Mouse (Mus musculus) urinary bladder, adult 18-20 months (tissue): Measurements from ENCODE around the gene 9330182L06Rik.

Source experiments
- DNase-seq, 2 experiments: peaks; one replicate each; pipeline ENCODE4 v3.0.0; 2022; ENCODE audit warnings: low spot score in 2 of 2, mixed read lengths in 2 of 2

The 9330182L06Rik gene

DNA sequence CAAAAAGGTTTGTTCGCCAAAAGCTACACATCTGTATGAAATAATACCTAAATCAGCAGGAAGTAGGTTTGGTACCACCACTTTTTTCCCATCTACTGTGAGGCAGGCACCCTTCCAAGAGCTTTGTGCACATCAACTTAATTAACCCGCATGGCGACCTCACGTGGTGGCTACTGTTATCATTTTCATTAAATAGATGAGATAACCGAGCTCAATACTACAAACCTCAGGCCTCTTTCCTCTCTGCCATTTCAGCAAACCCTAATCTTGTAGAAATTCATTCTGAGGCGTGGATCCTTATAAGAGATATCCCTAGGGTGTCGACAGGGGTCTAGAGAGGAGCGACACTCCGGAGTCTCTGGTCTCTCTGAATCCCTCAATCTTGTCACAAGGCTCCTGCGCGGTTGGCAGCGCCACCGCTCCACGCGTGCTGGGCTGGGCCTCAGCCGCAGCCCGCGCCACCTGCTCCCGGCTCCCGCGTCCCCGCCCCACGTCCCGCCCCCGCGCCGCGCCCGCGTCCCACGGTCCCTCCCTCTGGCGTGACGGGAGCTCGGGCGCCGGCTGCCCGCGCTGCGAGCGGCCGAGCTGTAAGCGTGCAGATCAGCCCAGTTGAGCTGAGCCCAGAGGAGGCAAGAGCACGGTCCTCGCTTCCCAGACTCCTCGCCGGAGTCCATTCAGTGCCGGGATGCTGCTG lies at the start of gene 9330182L06Rik:
Gene 9330182L06Rik (plus strand): TSS at position 533 of the 694 bp plus-strand sequence.
- peak in 1 of 2 experiments; percentile 25 for DNase-seq

DNA sequence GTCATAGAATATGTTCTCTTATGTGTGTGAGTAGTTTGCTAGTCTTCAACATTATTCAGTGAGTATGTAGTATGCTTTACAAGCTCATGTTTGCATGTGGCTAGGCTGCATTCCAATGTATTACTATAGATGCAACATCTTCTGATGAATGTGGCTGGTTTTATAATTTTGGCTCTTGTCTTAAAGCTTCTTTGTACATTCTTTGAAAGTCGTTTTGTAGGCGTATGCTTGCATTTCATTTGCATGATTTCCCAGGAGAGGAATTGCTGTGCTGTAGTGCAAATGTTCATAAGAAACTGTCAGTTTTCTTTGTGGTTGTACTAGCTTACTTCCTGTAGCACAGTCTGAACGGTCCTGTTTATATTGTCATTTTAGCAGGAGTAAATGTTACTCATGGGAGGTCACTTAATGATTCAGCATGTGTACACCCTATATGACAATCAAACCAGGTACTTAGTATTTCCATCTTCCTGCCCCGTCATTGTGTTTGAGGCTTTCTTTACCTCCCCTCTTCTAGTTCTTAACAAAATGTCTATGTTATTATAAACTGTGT lies 38.4 kb upstream of the 9330182L06Rik start:
- no peak for DNase-seq

DNA sequence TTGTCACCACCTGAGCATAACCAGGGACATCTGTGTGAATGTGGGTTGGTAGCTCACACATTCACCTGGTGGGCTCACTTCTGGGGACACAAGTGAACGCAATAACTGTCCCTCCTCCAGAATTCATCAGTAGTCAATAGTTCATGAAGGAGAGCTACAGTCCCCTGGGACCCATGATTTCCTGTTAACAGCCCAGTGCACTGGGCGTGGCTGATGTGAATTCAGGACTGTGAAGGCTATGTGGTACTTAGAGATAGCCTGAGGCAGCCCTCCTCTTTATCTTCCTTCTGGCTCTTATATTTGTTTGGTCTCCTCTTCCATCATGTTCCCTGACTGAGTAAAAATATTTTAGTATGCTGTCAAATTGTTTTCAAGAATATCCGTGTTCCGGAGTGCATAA lies 1.6 kb upstream of the 9330182L06Rik start:
- DNase-seq = no peak

DNA sequence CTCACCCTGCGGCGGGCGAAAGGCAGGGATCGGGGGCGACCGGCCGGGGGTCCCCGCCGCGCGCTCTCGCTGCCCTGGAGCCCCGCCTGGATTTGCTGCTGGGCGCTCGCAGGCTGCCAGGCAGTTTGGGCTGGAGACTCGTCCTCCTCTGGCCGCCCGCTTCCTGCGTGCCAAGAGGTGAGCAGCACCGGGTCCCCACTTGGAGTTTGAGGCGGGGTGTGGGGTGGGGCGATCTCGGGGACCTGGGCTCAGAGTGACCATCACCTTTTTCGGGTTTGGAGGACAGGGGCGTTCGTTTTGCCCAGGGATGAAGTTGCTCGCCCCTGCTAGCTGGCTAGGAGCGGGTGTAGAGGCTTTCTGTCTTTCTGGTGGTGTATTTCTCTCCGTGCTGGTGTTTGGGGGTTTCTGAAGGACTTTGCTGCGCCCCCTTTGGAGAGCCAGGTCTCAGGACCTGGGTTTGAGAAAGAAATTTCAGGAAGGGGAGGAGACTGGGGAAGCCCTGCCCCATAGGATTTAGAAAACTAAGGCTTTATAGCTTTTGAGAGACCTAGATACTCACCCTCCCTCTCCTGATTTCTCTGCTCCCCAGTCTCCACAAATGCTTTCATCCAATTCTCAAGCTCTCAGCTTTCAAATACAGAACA lies 484 bp downstream of the 9330182L06Rik start:
- DNase-seq = no peak

DNA sequence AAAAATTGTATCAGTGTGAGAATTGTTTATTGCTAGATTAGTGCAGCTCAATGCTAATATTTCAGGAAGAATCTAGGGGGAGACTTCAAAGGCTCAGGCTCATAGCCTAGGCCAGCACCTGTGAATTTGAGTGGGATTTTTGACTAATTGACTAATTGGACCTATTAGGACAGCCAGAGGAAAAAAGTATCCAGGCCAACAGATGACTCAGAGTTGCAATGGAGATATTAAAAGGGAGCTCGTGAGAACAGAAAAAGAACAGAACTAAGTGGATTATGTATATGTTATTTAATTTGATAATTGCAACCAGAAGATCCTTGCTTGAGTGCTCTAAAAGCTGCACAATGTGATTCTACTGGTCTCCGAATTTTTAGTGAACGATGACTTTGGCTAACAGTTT lies 3.7 kb downstream of the 9330182L06Rik start:
- no peak for DNase-seq

- DNase-seq = no peak
These were observed 7.1 kb downstream of the 9330182L06Rik start for GRCm38 (mm10) chr5:9272976-9273375.

- DNase-seq = no peak
These were observed 30.0 kb downstream of the 9330182L06Rik start for GRCm38 (mm10) chr5:9295777-9296549.

DNA sequence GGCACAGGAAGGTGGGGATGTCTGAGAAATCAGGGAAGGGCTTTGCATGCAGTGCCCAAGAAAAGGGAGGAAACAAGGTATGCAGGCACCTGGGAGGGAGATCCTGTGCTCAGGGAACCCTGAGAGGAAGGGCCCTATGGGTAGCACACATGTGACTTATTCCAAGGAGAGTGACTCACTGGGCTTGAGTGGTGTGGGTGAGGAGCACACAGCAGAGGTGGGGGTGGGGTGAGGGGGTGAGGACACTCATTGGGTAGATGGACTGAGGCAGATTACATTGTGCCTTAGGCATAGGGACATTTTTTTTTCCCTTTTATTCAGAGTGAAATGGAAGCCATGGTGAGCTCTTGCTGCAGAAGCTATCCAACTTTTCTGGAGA lies 30.6 kb downstream of the 9330182L06Rik start:
- DNase-seq = no peak

- no peak for DNase-seq
These were observed 60.9 kb downstream of the 9330182L06Rik start for GRCm38 (mm10) chr5:9326863-9327262.

DNA sequence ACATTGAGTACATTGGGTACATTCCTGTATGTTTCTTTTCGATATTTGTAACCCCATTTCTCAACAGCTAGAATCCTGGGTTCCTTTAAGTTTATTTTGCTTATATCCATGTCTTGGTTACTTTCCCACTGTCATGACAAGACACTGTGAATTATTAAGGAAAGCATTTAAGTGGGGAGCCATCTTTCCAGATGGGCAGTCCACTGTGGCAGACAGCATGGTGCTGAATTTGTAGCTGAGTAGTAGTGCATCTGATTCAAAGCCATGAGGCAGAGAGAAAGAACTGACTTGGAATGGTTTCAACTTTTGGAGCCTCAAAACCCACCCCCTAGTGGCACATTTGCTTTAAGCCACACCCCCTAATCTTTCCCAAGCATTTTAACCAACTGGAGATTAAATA lies 61.6 kb downstream of the 9330182L06Rik start:
- DNase-seq = no peak

GRCm38 (mm10) chr5:9338756-9339510 lies 73.0 kb downstream of the 9330182L06Rik start:
- no peak for DNase-seq

DNA sequence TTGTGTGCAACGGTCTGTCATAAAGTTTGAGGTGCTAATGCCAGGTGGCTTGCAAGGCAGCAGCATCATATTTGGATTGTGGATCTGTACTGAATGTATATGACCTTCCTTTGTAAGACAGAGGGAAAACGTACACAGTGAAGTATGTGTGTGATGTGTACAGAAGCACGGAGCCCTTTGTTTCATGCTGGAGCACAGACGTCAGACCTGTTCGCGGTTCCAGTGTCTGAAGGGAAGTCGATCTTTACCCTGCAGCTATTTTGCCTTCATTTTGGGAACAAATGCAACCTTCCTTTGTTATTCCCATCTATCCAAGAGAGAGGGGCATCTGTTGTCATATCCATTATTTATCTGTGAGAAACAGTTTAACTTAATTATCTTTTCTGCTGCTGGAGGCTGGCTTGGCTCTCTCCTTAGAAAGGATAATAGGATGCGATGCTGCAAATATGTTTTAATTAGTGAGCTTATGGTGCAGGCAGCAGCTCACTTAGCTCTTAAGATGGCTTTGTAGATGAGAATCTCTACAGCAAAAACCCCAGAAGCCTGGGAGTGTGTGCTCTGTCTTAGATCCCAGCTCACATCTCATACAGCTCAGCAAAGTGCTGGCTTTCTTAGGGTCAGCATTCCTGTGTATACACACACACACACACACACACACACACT lies 73.7 kb downstream of the 9330182L06Rik start:
- DNase-seq = no peak

- no peak for DNase-seq
These were observed 78.7 kb downstream of the 9330182L06Rik start for GRCm38 (mm10) chr5:9344581-9344980.

DNA sequence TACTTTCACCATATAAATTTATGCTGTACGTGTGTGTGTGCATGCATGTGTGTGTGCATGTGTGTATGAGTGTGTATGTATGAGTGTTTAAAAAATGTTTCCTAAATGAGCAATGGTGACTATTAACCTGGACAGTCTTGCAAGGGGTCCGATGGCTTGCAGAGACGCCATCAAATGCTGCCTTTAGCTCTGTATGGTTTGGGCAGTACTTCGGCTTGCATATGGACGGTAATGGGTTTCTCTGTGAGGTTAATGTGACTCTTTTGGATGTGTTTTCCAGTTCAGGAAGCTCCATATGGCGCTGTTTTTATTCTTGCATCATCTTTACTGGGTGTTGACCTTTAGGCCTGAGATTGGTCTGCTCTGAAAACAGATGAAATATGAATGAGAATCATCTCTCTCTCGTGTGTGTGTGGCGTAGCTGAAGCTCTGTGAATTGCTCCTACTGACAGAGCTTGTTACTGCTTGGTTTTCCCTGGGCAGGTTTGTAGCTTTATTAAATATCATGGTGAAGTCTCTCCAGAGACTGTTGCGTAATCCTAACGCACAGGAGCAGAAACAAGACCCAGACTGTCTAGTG lies 79.2 kb downstream of the 9330182L06Rik start:
- no peak for DNase-seq

DNA sequence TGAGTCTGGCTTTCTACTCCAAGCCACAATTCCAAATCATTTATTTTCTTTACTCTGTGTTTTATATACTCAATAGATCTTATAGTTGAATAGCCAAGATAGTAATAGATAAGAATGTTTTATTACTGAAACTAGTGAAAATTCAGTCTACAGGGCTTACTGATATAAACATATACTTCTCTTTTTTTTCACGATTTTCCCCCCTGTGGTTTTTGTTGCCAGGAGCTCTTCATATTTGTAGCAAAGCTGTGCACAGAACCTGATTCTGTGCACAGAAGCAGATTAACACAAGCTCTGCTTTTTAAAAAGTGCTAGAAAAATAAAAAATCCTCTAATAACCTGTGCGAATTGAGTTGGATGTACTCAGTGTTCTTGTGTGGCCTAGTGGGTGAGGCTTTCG lies 79.7 kb downstream of the 9330182L06Rik start:
- DNase-seq = no peak

DNA sequence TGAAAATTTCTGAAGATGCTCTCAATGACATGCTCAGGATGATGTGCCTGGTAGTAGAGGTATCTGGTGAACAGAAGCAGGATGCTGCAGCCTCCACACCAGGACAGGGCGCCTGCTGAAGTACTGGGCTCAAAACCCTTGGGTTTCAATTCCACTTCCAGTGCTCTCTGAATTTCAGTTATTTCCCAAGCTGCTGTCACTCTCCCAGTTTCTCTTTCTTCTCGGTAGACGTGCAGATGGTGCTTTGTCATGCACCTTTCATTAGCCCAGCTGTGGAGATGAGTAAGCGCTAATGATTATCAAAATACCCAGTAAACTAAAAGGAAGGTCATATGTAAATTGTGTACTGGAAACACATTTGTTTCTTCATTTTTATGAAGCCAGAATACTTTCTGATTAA lies 80.6 kb downstream of the 9330182L06Rik start:
- DNase-seq = no peak

GRCm38 (mm10) chr5:9352163-9352562 lies 86.2 kb downstream of the 9330182L06Rik start:
- no peak for DNase-seq

DNA sequence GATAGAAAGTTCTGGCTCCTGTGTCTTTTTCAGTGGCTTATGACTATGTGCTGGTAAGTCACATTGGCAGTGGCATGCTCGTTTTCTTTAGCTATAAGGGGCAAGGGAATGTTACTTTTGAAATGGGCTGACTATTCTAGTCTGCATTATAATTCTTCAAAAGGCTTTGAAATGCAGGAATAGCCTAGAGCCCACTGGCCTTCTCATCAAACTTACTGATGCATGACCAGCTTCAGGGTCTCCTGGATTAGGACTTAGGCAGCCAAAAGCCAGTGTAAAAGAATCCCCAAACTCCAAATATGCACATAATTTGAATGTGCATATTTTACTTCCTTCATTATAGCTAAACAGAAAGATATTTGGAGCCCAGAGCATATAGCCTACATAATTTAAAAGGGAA lies 86.7 kb downstream of the 9330182L06Rik start:
- DNase-seq = no peak

DNA sequence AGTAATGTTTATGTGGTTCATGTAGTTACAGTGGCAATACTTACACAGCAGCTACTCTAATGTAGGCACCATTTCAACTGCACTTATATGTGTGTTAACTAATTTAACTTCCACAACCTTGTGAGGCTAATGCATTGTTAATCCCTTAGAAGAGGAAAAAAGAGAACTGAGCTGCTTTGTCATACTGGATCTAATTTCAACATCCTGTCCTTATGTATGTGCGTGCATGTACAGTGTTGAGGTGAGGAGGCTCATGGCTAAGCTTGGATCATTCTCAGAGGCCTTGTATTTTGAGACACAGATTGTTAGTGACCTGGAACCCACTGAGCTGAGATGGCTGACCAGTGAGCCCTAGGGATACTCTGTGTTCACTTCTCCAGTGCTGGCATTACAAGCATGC lies 88.3 kb downstream of the 9330182L06Rik start:
- no peak for DNase-seq

DNA sequence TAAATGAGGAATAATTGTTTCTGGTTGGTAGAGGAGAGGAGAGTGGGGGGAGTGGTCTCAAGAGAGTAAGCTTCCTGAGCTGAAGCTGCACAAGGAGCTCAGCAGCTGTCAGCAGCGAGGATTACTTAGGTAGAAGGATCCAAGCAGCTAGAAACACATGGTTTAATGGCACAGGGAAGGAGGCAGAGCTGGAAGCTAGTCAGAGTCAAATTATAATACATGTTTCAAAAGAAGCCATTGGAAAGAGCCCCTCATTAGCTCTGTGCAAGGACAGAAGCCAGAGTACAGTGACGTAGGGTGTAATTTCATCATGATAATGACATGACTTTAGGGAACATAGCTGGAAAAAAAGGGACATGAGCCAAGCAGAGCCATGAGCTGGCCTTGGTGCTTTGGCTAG lies 92.2 kb downstream of the 9330182L06Rik start:
- no peak for DNase-seq
